Mouse (Mus musculus) CH12.LX (cell line): ENCODE measurements around the gene Tex44. TPM values are rescaled to one million over a fixed set of nuclear protein-coding genes. Genes with fewer than 3 reads are reported as not detected.
A peak's percentile ranks its signal among the peaks of the same experiment; 100 is the strongest.

Source experiments
- DNase-seq: peaks from one replicate; pipeline ENCODE4 v3.0.0-alpha.2; 2013; ENCODE audit errors: extremely low read depth
- H3K27ac ChIP-seq: 2 replicates; pipeline ENCODE4 v1.5.1; 2012; ENCODE audit warnings: low read depth, mild to moderate bottlenecking, control low read depth, moderate library complexity; ENCODE audit not compliant: insufficient read depth
- H3K27me3 ChIP-seq: replicated peaks from 2 replicates; pipeline ENCODE3; 2012; ENCODE audit warnings: inconsistent platforms
- H3K36me3 ChIP-seq, 2 experiments: replicated peaks in 1 of 2; 2 replicates each; pipeline versions ENCODE3 to v1.6.1; 2012; ENCODE audit warnings: inconsistent platforms in 1 of 2, low read length in 1 of 2, mild to moderate bottlenecking in 1 of 2, mixed read lengths in 1 of 2, moderate library complexity in 1 of 2; ENCODE audit not compliant: control insufficient read depth in 1 of 2, insufficient read depth in 1 of 2
- H3K4me1 ChIP-seq, 2 experiments: 2 replicates each; pipeline ENCODE4 v1.6.1; 2012; ENCODE audit warnings: inconsistent platforms in 1 of 2, moderate library complexity in 1 of 2; ENCODE audit not compliant: insufficient read depth in 2 of 2, control insufficient read depth in 1 of 2
- H3K4me2 ChIP-seq: 2 replicates; pipeline ENCODE4 v1.6.1; 2012; ENCODE audit warnings: low read depth, mild to moderate bottlenecking, control low read depth; ENCODE audit not compliant: poor library complexity, insufficient read depth, severe bottlenecking
- H3K4me3 ChIP-seq, 3 experiments: fragments of 150-350 bp in 1 of 3; sonication (generic) in 1 of 3; replicated peaks in 1 of 3; 2 replicates each; pipeline versions ENCODE3 to v1.5.1; 2011 to 2012; ENCODE audit warnings: low read depth in 2 of 3, low read length in 2 of 3, mild to moderate bottlenecking in 2 of 3, moderate library complexity in 2 of 3, control low read depth in 1 of 3, improper control_type of control experiment in 1 of 3, inconsistent platforms in 1 of 3, mixed read lengths in 1 of 3; ENCODE audit not compliant: poor library complexity in 1 of 3
- H3K79me2 ChIP-seq: replicated peaks from 2 replicates; pipeline ENCODE4 v1.6.1; 2012; ENCODE audit warnings: mild to moderate bottlenecking, moderate library complexity; ENCODE audit not compliant: control insufficient read depth, poor library complexity, insufficient read depth, severe bottlenecking; ENCODE audit errors: extremely low read depth
- H3K9ac ChIP-seq: 2 replicates; pipeline ENCODE4 v1.6.1; 2012; ENCODE audit warnings: low read depth, mild to moderate bottlenecking, control low read depth, moderate library complexity; ENCODE audit not compliant: insufficient read depth
- H3K9me3 ChIP-seq: replicated peaks from 2 replicates; pipeline ENCODE3; 2012; ENCODE audit warnings: low read length, inconsistent platforms, mixed read lengths
- CHD2 ChIP-seq: IDR thresholded peaks from 2 replicates; pipeline ENCODE4 v1.6.1; 2011; ENCODE audit warnings: low read length, improper control_type of control experiment
- E2F4 ChIP-seq: IDR thresholded peaks from 2 replicates; pipeline ENCODE4 v1.6.1; 2011; ENCODE audit warnings: low read depth, low read length, improper control_type of control experiment; ENCODE audit not compliant: insufficient replicate concordance
- ELF1 ChIP-seq: IDR thresholded peaks from 2 replicates; pipeline ENCODE4 v1.6.1; 2014; ENCODE audit warnings: low read depth, mild to moderate bottlenecking, inconsistent platforms, low read length, improper control_type of control experiment
- EP300 ChIP-seq: IDR thresholded peaks from 2 replicates; pipeline ENCODE4 v1.6.1; 2011; ENCODE audit warnings: low read length, improper control_type of control experiment
- ETS1 ChIP-seq: conservative IDR thresholded peaks from 2 replicates; pipeline ENCODE4 v1.6.1; 2012; ENCODE audit warnings: low read depth, mild to moderate bottlenecking, inconsistent platforms, low read length, improper control_type of control experiment, moderate library complexity
- HCFC1 ChIP-seq: IDR thresholded peaks from 2 replicates; pipeline ENCODE4 v1.6.1; 2012; ENCODE audit warnings: low read depth, mild to moderate bottlenecking, inconsistent platforms, low read length, improper control_type of control experiment
- IRF4 ChIP-seq: IDR thresholded peaks from 2 replicates; pipeline ENCODE4 v1.6.1; 2014; ENCODE audit warnings: low read depth, mild to moderate bottlenecking, inconsistent platforms, low read length, improper control_type of control experiment
- JUN ChIP-seq: IDR thresholded peaks from 2 replicates; pipeline ENCODE4 v1.6.1; 2011; ENCODE audit warnings: low read depth, mild to moderate bottlenecking, low read length, improper control_type of control experiment, moderate library complexity; ENCODE audit not compliant: insufficient read depth
- KAT2A ChIP-seq: IDR thresholded peaks from 2 replicates; pipeline ENCODE4 v1.6.1; 2012; ENCODE audit warnings: low read length, improper control_type of control experiment, inconsistent platforms; ENCODE audit not compliant: insufficient replicate concordance
- MAFK ChIP-seq: IDR thresholded peaks from 2 replicates; pipeline ENCODE4 v1.6.1; 2011; ENCODE audit warnings: low read length, improper control_type of control experiment; ENCODE audit not compliant: insufficient replicate concordance
- MAX ChIP-seq: IDR thresholded peaks from 2 replicates; pipeline ENCODE4 v1.6.1; 2011; ENCODE audit warnings: low read length, improper control_type of control experiment
- MAZ ChIP-seq: IDR thresholded peaks from 2 replicates; pipeline ENCODE4 v1.6.1; 2012; ENCODE audit warnings: low read depth, mild to moderate bottlenecking, inconsistent platforms, low read length, improper control_type of control experiment, moderate library complexity
- MEF2A ChIP-seq: IDR thresholded peaks from 2 replicates; pipeline ENCODE4 v1.6.1; 2014; ENCODE audit warnings: low read depth, mild to moderate bottlenecking, inconsistent platforms, low read length, improper control_type of control experiment, borderline replicate concordance
- MXI1 ChIP-seq: IDR thresholded peaks from 2 replicates; pipeline ENCODE4 v1.6.1; 2011; ENCODE audit warnings: mild to moderate bottlenecking, low read depth, low read length, improper control_type of control experiment
- MYC ChIP-seq: IDR thresholded peaks from 2 replicates; pipeline ENCODE4 v1.6.1; 2011; ENCODE audit warnings: low read depth, mild to moderate bottlenecking, improper control_type of control experiment, low read length
- NELFE ChIP-seq: IDR thresholded peaks from 2 replicates; pipeline ENCODE4 v1.6.1; 2011; ENCODE audit warnings: low read depth, low read length, improper control_type of control experiment
- NRF1 ChIP-seq: IDR thresholded peaks from 2 replicates; pipeline ENCODE4 v1.6.1; 2014; ENCODE audit warnings: low read depth, mild to moderate bottlenecking, inconsistent platforms, low read length, improper control_type of control experiment, moderate library complexity
- PAX5 ChIP-seq: IDR thresholded peaks from 2 replicates; pipeline ENCODE4 v1.6.1; 2012; ENCODE audit warnings: low read length, inconsistent platforms, mixed read lengths
- POLR2A ChIP-seq: IDR thresholded peaks from 2 replicates; pipeline ENCODE4 v1.6.1; 2011; ENCODE audit warnings: low read depth, mild to moderate bottlenecking, improper control_type of control experiment, low read length
- POLR2AphosphoS2 ChIP-seq: IDR thresholded peaks from 2 replicates; pipeline ENCODE4 v1.6.1; 2011; ENCODE audit warnings: low read depth, low read length, improper control_type of control experiment
- RAD21 ChIP-seq: IDR thresholded peaks from 2 replicates; pipeline ENCODE4 v1.6.1; 2011; ENCODE audit warnings: low read depth, mild to moderate bottlenecking, low read length, improper control_type of control experiment, moderate library complexity
- RCOR1 ChIP-seq: conservative IDR thresholded peaks from 2 replicates; pipeline ENCODE4 v1.6.1; 2012; ENCODE audit warnings: low read depth, mild to moderate bottlenecking, inconsistent platforms, low read length, improper control_type of control experiment
- SIN3A ChIP-seq: IDR thresholded peaks from 2 replicates; pipeline ENCODE4 v1.6.1; 2012; ENCODE audit warnings: low read length, improper control_type of control experiment, inconsistent platforms
- SMC3 ChIP-seq: IDR thresholded peaks from 2 replicates; pipeline ENCODE4 v1.6.1; 2011; ENCODE audit warnings: low read depth, low read length, improper control_type of control experiment
- TCF12 ChIP-seq: IDR thresholded peaks from 2 replicates; pipeline ENCODE4 v1.6.1; 2014; ENCODE audit warnings: low read depth, mild to moderate bottlenecking, inconsistent platforms, low read length, improper control_type of control experiment
- USF1 ChIP-seq: IDR thresholded peaks from 2 replicates; pipeline ENCODE4 v1.6.1; 2014; ENCODE audit warnings: low read depth, mild to moderate bottlenecking, inconsistent platforms, low read length, improper control_type of control experiment
- ZC3H11A ChIP-seq: IDR thresholded peaks from 2 replicates; pipeline ENCODE4 v1.6.1; 2012; ENCODE audit warnings: low read depth, mild to moderate bottlenecking, inconsistent platforms, low read length, improper control_type of control experiment
- ZNF384 ChIP-seq: IDR thresholded peaks from 2 replicates; pipeline ENCODE4 v1.6.1; 2012; ENCODE audit warnings: low read depth, low read length, improper control_type of control experiment, inconsistent platforms
- dilution Hi-C: fragments of 300-500 bp; cut with MboI; formaldehyde crosslinking; loops from 2 replicates; pipeline ENCODE4 v1.14.3; 2020; ENCODE audit warnings: low sequenced_read_pairs; ENCODE audit not compliant: extremely low pct_unique_long_range_greater_than_20kb, extremely low pct_ligation_motif_present
- in situ Hi-C: fragments of 300-500 bp; cut with MboI; formaldehyde crosslinking; loops from 3 replicates; pipeline ENCODE4 v1.14.3; 2019; ENCODE audit warnings: low sequenced_read_pairs, low pct_ligation_motif_present, low pct_unique_long_range_greater_than_20kb, mixed read lengths
- polyA plus RNA-seq: library from polyadenylated mRNA; unstranded; fragments of >175 nt; gene quantifications from 2 replicates; pipeline ENCODE4 v1.2.1, GENCODE M21; 2012; ENCODE audit warnings: low read depth; ENCODE audit not compliant: insufficient read length
- total RNA-seq, 2 experiments: library from RNA; depleted of rRNA; stranded (reverse); fragments of 300-350 nt in 1 of 2; fragments of >200 nt in 1 of 2; gene quantifications; 2 replicates each; pipeline ENCODE4 v1.2.3; 2012 to 2014

The Tex44 gene
- total and polyA plus RNA-seq, 3 experiments: not detected

- Histone ChIP-seq H3K79me2 (no peaks in the 10 kb centered on the region), H3K36me3 (no peaks in the 10 kb centered on the region), H3K9me3 (no peaks in the 10 kb centered on the region), H3K27me3 (no peaks in the 10 kb centered on the region), H3K9ac (no peak overlapping the region), H3K4me2 (no peak overlapping the region), H3K27ac (no peak overlapping the region), H3K4me3 (no peak overlapping the region), H3K4me1 (peaks cover 34 to 73% of the 10 kb centered on the region in 2 experiments)
- no peak for DNase-seq
- dilution Hi-C loops: no loop called here
- in situ Hi-C loops: loop anchor here (5.0 to 25.0 kb wide), 4 partner anchors 42 to 598 kb away; no protein-coding TSS in a partner anchor
- no peak for TF ChIP-seq ZNF384
- TF ChIP-seq SIN3A: no peak
- no peak for TF ChIP-seq USF1
- TF ChIP-seq MYC: no peak
- no peak for TF ChIP-seq JUN
- no peak for TF ChIP-seq PAX5
- no peak for TF ChIP-seq KAT2A
- no peak for TF ChIP-seq IRF4
Measured at GRCm38 (mm10) chr1:86439487-86440170, 13.5 kb downstream of the Tex44 start.

- H3K9ac ChIP-seq: peak overlapping the region; percentile 65
- dilution Hi-C loops (no loop called here), in situ Hi-C loops (loop anchor here (5.0 to 25.0 kb wide), 3 partner anchors 52 to 597 kb away; no protein-coding TSS in a partner anchor)
- peak overlapping the region; percentile 32 to 65 (median 44) for H3K4me3 ChIP-seq
- peak; percentile 95 for DNase-seq
- H3K27ac ChIP-seq: peak overlapping the region; percentile 88; the same call in 1 of the 2 replicates
- no peaks in the 10 kb centered on the region for H3K9me3 ChIP-seq
- no peaks in the 10 kb centered on the region for H3K36me3 ChIP-seq
- H3K79me2 ChIP-seq: no peaks in the 10 kb centered on the region
- peaks cover 30 to 71% of the 10 kb centered on the region in 2 experiments for H3K4me1 ChIP-seq
- H3K27me3 ChIP-seq: no peaks in the 10 kb centered on the region
- H3K4me2 ChIP-seq: peak overlapping the region; percentile 82; the same call in 1 of the 2 replicates
- TF ChIP-seq NELFE (peak; percentile 52; the same call in 1 of the 2 replicates), USF1 (no peak), IRF4 (peak; percentile 85), RCOR1 (no peak; the same call in 1 of the 2 replicates), MXI1 (peak; percentile 77), ELF1 (peak; percentile 62), MEF2A (peak; percentile 73), MAZ (peak; percentile 91), KAT2A (no peak), SMC3 (peak; percentile 92), ETS1 (no peak; the same call in 1 of the 2 replicates), ZC3H11A (peak; percentile 54), MAFK (0 out of 2 replicates have a peak, but pooled peaks have one; percentile 32), MYC (peak; percentile 89), POLR2A (0 out of 2 replicates have a peak, but pooled peaks have one; percentile 13), ZNF384 (0 out of 2 replicates have a peak, but pooled peaks have one; percentile 22), EP300 (peak; percentile 35), TCF12 (peak; percentile 70), E2F4 (peak; percentile 86; the same call in 1 of the 2 replicates), RAD21 (peak; percentile 99), MAX (peak; percentile 87), CHD2 (peak; percentile 86), HCFC1 (0 out of 2 replicates have a peak, but pooled peaks have one; percentile 44), SIN3A (peak; percentile 70), NRF1 (peak; percentile 36), PAX5 (no peak), POLR2AphosphoS2 (no peak)
Measured at GRCm38 (mm10) chr1:86440171-86440886, 14.2 kb downstream of the Tex44 start.
